Mouse (Mus musculus) frontal cortex, postnatal 10 days (tissue): ENCODE measurements at regions not wholly inside any gene's neighbourhood (a gene's known extent, or its start where the extent isn't known, plus 50 kb on each side); places are given as distances from the start of the nearest gene placed in this dataset.

ENCODE experiments used
- DNase-seq, 2 experiments: peaks; one replicate each; pipeline ENCODE4 v3.0.0; 2022; ENCODE audit warnings: low spot score in 2 of 2, mixed read lengths in 1 of 2

DNA sequence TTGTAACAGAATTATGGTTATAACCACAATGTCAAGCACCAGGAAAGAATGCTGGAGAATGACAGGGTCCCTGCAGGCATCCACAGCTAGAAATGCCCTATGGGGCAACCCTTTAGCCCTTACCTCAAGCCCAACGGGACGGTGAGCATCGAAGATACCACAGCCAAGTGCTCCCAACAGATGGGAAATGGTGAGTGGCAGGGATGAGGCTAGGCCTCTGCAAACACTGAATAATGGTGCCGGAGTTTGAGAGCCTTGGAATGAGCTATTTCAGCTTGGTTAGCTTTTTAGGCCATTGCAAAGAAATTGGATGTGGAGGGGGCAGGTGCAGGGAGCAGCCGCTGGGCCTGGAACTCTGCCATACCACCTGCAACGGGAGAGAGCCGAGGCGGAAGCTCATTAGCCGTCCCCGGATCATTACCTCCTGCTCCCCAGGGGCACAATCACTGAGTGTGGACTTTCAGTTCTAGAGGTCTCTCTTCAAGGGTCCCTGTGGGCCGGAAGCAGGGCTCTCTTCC lies 117.9 kb downstream of the Usp31 start:
- peak; percentile 9 to 11 for DNase-seq

GRCm38 (mm10) chr7:121587713-121588112 lies 119.3 kb downstream of the Usp31 start:
- no peak for DNase-seq

DNA sequence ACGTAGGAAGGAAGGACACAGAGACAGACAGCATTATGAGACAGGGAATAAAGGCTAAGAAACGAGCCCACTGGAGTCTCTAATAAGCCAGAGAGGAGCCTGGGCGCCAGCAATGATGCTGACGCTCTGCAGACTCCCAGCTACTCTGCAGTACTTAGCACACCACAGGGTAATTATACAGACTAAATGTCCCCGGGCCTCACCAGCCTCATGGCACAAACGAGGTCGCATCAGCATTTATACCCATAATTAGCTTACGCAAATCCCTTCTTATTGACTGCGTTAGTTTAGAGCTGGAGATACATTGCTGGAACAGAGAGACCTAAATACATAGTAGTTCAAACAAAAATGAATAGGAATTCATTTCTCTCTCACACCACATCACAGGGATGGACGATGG lies 121.3 kb downstream of the Usp31 start:
- no peak for DNase-seq

GRCm38 (mm10) chr7:121579497-121579896 lies 127.6 kb downstream of the Usp31 start:
- no peak for DNase-seq

DNA sequence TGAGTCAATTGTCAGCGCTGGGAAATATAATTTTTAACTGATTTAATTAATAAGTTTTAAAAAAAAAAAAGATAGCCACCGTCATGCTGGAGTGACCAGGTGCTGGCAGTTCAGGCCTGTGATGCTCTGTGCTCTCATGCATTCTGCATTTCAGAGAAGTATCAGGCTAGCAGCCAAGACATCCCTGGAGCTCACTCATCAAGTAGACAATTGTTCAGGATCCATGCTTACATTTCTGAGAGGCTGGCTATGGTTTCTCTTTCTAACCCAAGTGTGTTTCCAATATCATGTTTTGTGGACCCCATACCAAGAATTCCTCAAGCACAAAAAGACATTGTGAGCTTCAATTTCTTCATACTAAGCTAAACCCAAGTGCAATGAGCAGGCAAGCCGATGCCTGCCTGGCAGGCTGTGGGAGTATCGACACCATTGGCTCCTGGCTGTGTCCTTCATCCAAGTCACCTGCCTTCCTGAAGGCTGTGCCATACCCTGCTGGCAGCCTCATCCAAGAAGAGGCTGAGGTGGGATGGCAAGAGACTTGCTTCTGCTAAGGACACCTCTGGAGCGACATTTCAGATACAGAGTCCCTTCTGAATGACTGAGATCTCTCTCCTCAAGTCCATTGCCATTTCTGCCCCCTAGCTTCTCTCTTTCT lies 134.2 kb downstream of the Usp31 start:
- no peak for DNase-seq

- DNase-seq, result no peak
These were observed 135.3 kb downstream of the Usp31 start for GRCm38 (mm10) chr7:121571741-121572140.

GRCm38 (mm10) chr7:121571292-121571691 lies 135.8 kb downstream of the Usp31 start:
- DNase-seq, result no peak

DNA sequence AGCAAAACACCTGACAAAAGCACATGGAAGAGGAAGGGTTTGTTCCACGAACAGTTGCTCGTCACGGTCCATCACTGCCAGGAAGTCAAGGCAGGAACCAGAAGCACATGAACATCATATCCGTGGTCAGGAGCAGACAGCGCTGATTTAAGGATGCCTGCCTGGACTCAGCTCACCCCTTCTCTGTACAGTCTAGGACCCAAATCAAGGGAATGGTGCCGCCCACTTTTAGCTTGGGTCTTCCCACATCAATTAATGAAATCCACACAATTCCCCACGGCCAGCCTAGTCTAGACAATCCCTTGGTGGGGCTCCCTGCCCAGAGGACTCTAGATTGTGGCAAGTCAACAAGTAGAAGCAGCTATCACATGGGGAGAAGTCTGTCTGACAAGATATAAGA lies 137.8 kb downstream of the Usp31 start:
- DNase-seq, result no peak

GRCm38 (mm10) chr7:121568064-121568463 lies 139.0 kb downstream of the Usp31 start:
- no peak for DNase-seq

DNA sequence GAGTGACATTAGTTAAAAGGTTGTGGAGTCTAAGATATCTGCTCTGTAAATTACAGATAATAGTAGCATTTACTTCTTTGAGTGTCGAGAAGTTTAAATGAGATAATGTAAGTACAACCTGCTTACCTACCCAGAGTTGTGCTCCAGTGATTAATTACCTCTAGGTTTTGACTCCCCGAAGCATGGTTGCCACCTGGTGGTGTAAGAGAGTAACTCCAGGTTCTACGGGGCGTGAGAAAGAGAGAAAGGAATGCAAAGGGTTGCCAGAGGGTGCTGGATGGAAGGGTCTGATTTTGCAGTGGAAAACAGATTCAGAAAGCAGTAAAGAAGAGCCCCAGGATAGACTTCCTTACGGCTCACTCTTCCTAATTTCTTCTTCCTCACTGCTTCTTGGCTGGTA lies 143.5 kb downstream of the Usp31 start:
- DNase-seq, result peak in 1 of 2 experiments; percentile 53

GRCm38 (mm10) chr7:121555420-121555819 lies 151.6 kb downstream of the Usp31 start:
- no peak for DNase-seq
